Mouse (Mus musculus) liver, adult 2 months (tissue): ENCODE data around the gene Atp6v1g3. TPM values are rescaled to one million over a fixed set of nuclear protein-coding genes. Genes with fewer than 3 reads are reported as not detected.

Experiments used
- DNase-seq: peaks from one replicate; pipeline ENCODE4 v3.0.0-alpha.2; 2011; ENCODE audit warnings: low read depth, low spot score; ENCODE audit errors: extremely low read depth
- H3K27ac ChIP-seq: fragments of 200-500 bp; replicated peaks from 2 replicates; pipeline ENCODE4 v1.5.1; 2012; ENCODE audit warnings: low read depth, mild to moderate bottlenecking, control low read depth, inconsistent platforms, low read length; ENCODE audit not compliant: insufficient read depth
- H3K27me3 ChIP-seq: fragments of 200-500 bp; 2 replicates; pipeline ENCODE4 v1.6.1; 2012; ENCODE audit warnings: mild to moderate bottlenecking, moderate library complexity, low read length, inconsistent platforms; ENCODE audit not compliant: control insufficient read depth, insufficient read depth
- H3K36me3 ChIP-seq: fragments of 200-500 bp; 2 replicates; pipeline ENCODE4 v1.6.1; 2012; ENCODE audit warnings: low read length, inconsistent platforms; ENCODE audit not compliant: control insufficient read depth, insufficient read depth
- H3K4me1 ChIP-seq: fragments of 200-500 bp; 2 replicates; pipeline ENCODE4 v1.6.1; 2011; ENCODE audit warnings: low read length; ENCODE audit not compliant: control insufficient read depth, insufficient read depth
- H3K4me3 ChIP-seq: fragments of 200-500 bp; 2 replicates; pipeline ENCODE4 v1.5.1; 2011; ENCODE audit warnings: low read depth, mild to moderate bottlenecking, control low read depth, low read length, moderate library complexity; ENCODE audit not compliant: insufficient read depth
- H3K79me2 ChIP-seq: fragments of 200-500 bp; 2 replicates; pipeline ENCODE4 v1.6.1; 2012; ENCODE audit warnings: inconsistent platforms, mild to moderate bottlenecking, low read length, moderate library complexity; ENCODE audit not compliant: control insufficient read depth, insufficient read depth
- H3K9ac ChIP-seq: fragments of 200-500 bp; 2 replicates; pipeline ENCODE4 v1.6.1; 2012; ENCODE audit warnings: low read depth, mild to moderate bottlenecking, control low read depth, inconsistent platforms, low read length
- CTCF ChIP-seq: fragments of 200-500 bp; IDR thresholded peaks from 2 replicates; pipeline ENCODE4 v1.5.1; 2011; ENCODE audit warnings: low read depth, low read length, control low read depth
- POLR2A ChIP-seq: fragments of 200-500 bp; IDR thresholded peaks from 2 replicates; pipeline ENCODE4 v1.6.1; 2011; ENCODE audit warnings: low read length, control low read depth; ENCODE audit not compliant: insufficient read depth; ENCODE audit errors: extremely low read depth
- WGBS: fragments of 180-500 bp; shearing (Covaris S2); methylation state at CpG from one replicate; pipeline ENCODE4 v1.1.7; 2018; 5-methylcytosine and 5-hydroxymethylcytosine counted together
- polyA plus RNA-seq: library from polyadenylated mRNA; depleted of rRNA; stranded (reverse); fragments of >200 nt; gene quantifications from 2 replicates; pipeline ENCODE4 v1.2.3, GENCODE M21; 2012; rRNA removed
- total RNA-seq: library from RNA; depleted of rRNA; stranded (reverse); fragments of >200 nt; gene quantifications from 2 replicates; pipeline ENCODE4 v1.2.3, GENCODE M21; 2014; rRNA removed

Gene Atp6v1g3
- total RNA-seq (not detected in 2 replicates), polyA plus RNA-seq (not detected in 2 replicates)

- Histone ChIP-seq H3K4me1 (no peaks in the 10 kb centered on the region), H3K79me2 (no peaks in the 10 kb centered on the region), H3K27ac (no peak within 1 kb of the TSS), H3K36me3 (no peaks in the 10 kb centered on the region), H3K4me3 (no peak within 1 kb of the TSS), H3K9ac (no peak within 1 kb of the TSS), H3K27me3 (no peaks in the 10 kb centered on the region)
- no peak for DNase-seq
- WGBS: 86% methylated on average over 2 of the region's 2 CpGs
- TF ChIP-seq CTCF: no peak
- TF ChIP-seq POLR2A: no peak
These were observed at the start of gene Atp6v1g3 for GRCm38 (mm10) chr1:138273438-138273837. TSS of gene Atp6v1g3 (plus strand) at chr1:138273738.

- H3K79me2 ChIP-seq: no peaks in the 10 kb centered on the region
- TF ChIP-seq POLR2A (no peak), CTCF (no peak)
These were observed 40.5 kb upstream of the Atp6v1g3 start for GRCm38 (mm10) chr1:138233051-138233450.

GRCm38 (mm10) chr1:138237252-138237651 lies 36.3 kb upstream of the Atp6v1g3 start:
- H3K4me3 ChIP-seq: no peak overlapping the region
- no peak overlapping the region for H3K27ac ChIP-seq
- no peaks in the 10 kb centered on the region for H3K79me2 ChIP-seq
- no peaks in the 10 kb centered on the region for H3K27me3 ChIP-seq
- no peak for TF ChIP-seq POLR2A
- TF ChIP-seq CTCF: no peak
- 72% methylated on average over 2 of the region's 2 CpGs for whole genome bisulfite sequencing
- H3K9ac ChIP-seq: no peak overlapping the region
- H3K4me1 ChIP-seq: no peaks in the 10 kb centered on the region
- no peaks in the 10 kb centered on the region for H3K36me3 ChIP-seq
- no peak for DNase-seq

More at GRCm38 (mm10) chr1:138233051-138233450, 40.5 kb upstream of the Atp6v1g3 start:
- Histone ChIP-seq H3K36me3 (no peaks in the 10 kb centered on the region), H3K27me3 (no peaks in the 10 kb centered on the region), H3K4me3 (no peak overlapping the region), H3K4me1 (no peaks in the 10 kb centered on the region), H3K9ac (no peak overlapping the region), H3K27ac (no peak overlapping the region)
- no peak for DNase-seq

GRCm38 (mm10) chr1:138243947-138244346 lies 29.6 kb upstream of the Atp6v1g3 start:
- H3K9ac ChIP-seq: no peak overlapping the region
- TF ChIP-seq CTCF (no peak), POLR2A (no peak)
- no peaks in the 10 kb centered on the region for H3K79me2 ChIP-seq
- DNase-seq: peak; percentile 43
- no peaks in the 10 kb centered on the region for H3K27me3 ChIP-seq
- H3K36me3 ChIP-seq: no peaks in the 10 kb centered on the region
- no peaks in the 10 kb centered on the region; the same call in 1 of the 2 replicates for H3K4me1 ChIP-seq
- H3K27ac ChIP-seq: no peak overlapping the region
- 55% methylated on average over 5 of the region's 5 CpGs for WGBS
- H3K4me3 ChIP-seq: no peak overlapping the region

GRCm38 (mm10) chr1:138244485-138244884 lies 29.1 kb upstream of the Atp6v1g3 start:
- TF ChIP-seq POLR2A (no peak), CTCF (no peak)
- Histone ChIP-seq H3K4me1 (no peaks in the 10 kb centered on the region; the same call in 1 of the 2 replicates), H3K79me2 (no peaks in the 10 kb centered on the region), H3K4me3 (no peak overlapping the region), H3K9ac (no peak overlapping the region), H3K27ac (no peak overlapping the region), H3K36me3 (no peaks in the 10 kb centered on the region), H3K27me3 (no peaks in the 10 kb centered on the region)
- peak; percentile 42 for DNase-seq
- WGBS: 56% methylated on average over 7 of the region's 7 CpGs

- Histone ChIP-seq H3K27me3 (no peaks in the 10 kb centered on the region), H3K36me3 (no peaks in the 10 kb centered on the region), H3K9ac (no peak overlapping the region), H3K4me1 (no peaks in the 10 kb centered on the region; the same call in 1 of the 2 replicates), H3K4me3 (no peak overlapping the region), H3K27ac (no peak overlapping the region), H3K79me2 (no peaks in the 10 kb centered on the region)
- 75% methylated on average over 4 of the region's 4 CpGs for WGBS
- TF ChIP-seq POLR2A: no peak
- no peak for DNase-seq
These were observed 28.4 kb upstream of the Atp6v1g3 start for GRCm38 (mm10) chr1:138245103-138245502.
